Mouse (Mus musculus) lung, postnatal 10 days (tissue): ENCODE data around the gene Gp1ba.

ENCODE experiments used
- DNase-seq: peaks from one replicate; pipeline ENCODE4 v3.0.0; 2021

Gp1ba gene

GRCm38 (mm10) chr11:70638714-70639278 lies at the start of gene Gp1ba:
TSS of gene Gp1ba (plus strand) at chr11:70639122.
- no peak for DNase-seq

GRCm38 (mm10) chr11:70591733-70592132 lies 47.2 kb upstream of the Gp1ba start:
- DNase-seq, result no peak

GRCm38 (mm10) chr11:70594253-70594989 lies 44.5 kb upstream of the Gp1ba start:
- peak; percentile 69 for DNase-seq

GRCm38 (mm10) chr11:70595638-70596037 lies 43.3 kb upstream of the Gp1ba start:
- no peak for DNase-seq

- DNase-seq, result no peak
These were observed 42.8 kb upstream of the Gp1ba start for GRCm38 (mm10) chr11:70596094-70596493.

GRCm38 (mm10) chr11:70597301-70597700 lies 41.6 kb upstream of the Gp1ba start:
- DNase-seq, result no peak

- no peak for DNase-seq
These were observed 40.4 kb upstream of the Gp1ba start for GRCm38 (mm10) chr11:70598451-70598953.

- peak; percentile 84 for DNase-seq
These were observed 33.8 kb upstream of the Gp1ba start for GRCm38 (mm10) chr11:70605024-70605566.

GRCm38 (mm10) chr11:70606717-70607116 lies 32.2 kb upstream of the Gp1ba start:
- DNase-seq, result no peak

GRCm38 (mm10) chr11:70607611-70608010 lies 31.3 kb upstream of the Gp1ba start:
- no peak for DNase-seq

GRCm38 (mm10) chr11:70608381-70609066 lies 30.4 kb upstream of the Gp1ba start:
- DNase-seq, result peak; percentile 35

- no peak for DNase-seq
These were observed 28.2 kb upstream of the Gp1ba start for GRCm38 (mm10) chr11:70610752-70611151.

- no peak for DNase-seq
These were observed 26.4 kb upstream of the Gp1ba start for GRCm38 (mm10) chr11:70612505-70612904.

GRCm38 (mm10) chr11:70615074-70615473 lies 23.8 kb upstream of the Gp1ba start:
- DNase-seq, result peak; percentile 85

- no peak for DNase-seq
These were observed 23.3 kb upstream of the Gp1ba start, which contains the start of gene 4930544D05Rik for GRCm38 (mm10) chr11:70615516-70616093. TSS of gene 4930544D05Rik (plus strand) at chr11:70615848.

- DNase-seq, result no peak
These were observed 19.8 kb upstream of the Gp1ba start, which contains the start of gene Chrne for GRCm38 (mm10) chr11:70619101-70619500. TSS of gene Chrne (minus strand) at chr11:70619216.

GRCm38 (mm10) chr11:70621972-70622814 lies 16.7 kb upstream of the Gp1ba start:
- peak; percentile 47 for DNase-seq

GRCm38 (mm10) chr11:70623053-70623742 lies 15.7 kb upstream of the Gp1ba start:
- no peak for DNase-seq

- DNase-seq, result peak; percentile 63
These were observed 13.4 kb upstream of the Gp1ba start for GRCm38 (mm10) chr11:70625473-70625872.

GRCm38 (mm10) chr11:70626877-70627276 lies 12.0 kb upstream of the Gp1ba start:
- DNase-seq, result no peak

- DNase-seq, result peak; percentile 2
These were observed 10.5 kb upstream of the Gp1ba start for GRCm38 (mm10) chr11:70628431-70628830.
